Mouse (Mus musculus) mouse embryonic stem cell (cell line): Measurements from ENCODE around the gene Wdr83os.
"Not testable (repeated sequence)": the region's sequence is repeated elsewhere in the genome, so short reads cannot be mapped to it uniquely, and the experiment has no call there.

Source experiments
- in situ Hi-C, 2 experiments: fragments of 300-500 bp; cut with MboI; formaldehyde crosslinking; loops; 1 replicate in 1 of 2; 3 replicates in 1 of 2; pipeline ENCODE4 v1.14.3; 2019 to 2020; ENCODE audit warnings: low sequenced_read_pairs in 2 of 2, low pct_unique_long_range_greater_than_20kb in 1 of 2, mixed read lengths in 1 of 2; ENCODE audit not compliant: unreplicated experiment in 1 of 2

Wdr83os gene

DNA sequence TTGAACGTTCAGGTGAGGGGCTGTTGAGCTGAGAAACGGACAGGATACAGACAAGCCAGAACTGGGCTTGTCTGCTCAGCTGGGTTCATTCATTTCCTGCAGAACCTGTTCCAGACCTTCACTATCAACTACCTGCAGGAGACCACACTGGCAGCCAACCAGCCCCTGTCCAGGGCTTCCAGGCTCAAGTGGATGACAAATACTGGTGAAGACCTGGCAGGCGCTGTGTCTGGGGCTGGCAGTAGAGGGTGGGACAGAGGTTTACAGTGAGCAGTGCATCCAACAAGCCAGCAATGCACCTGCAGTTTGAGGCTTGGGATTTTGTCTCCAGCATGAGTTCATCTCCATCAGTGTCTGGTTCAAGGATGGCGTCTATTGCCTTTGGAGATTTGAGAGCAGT lies 16.3 kb downstream of the Wdr83os start:
- in situ Hi-C loops: no loop called here

DNA sequence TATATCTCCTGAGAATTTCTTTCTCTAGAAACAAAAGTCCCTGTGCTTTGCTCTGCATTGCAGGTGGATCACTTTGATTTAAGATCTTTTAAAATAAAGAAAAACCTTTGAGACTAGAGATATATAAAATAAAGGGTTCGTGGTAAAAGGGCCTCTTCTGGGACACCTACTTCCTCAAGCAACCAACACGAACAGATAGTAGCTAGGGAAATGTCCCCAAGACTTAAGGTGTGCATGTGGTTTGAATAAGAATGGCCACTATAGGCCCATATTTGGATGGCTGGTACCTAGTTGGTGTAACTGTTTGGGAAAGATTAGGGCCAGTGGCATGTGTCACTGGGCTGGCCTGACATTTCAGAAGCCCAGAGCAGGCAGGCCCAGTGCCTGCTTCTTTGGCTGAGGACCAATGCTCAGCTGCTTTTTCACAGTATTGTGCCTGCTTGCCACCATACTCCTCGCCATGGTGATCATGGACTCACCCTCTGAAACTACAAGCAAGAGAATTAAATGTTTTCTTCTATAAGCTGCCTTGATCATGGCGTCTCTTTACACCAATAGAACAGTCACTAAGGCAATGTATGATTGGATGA lies 19.6 kb downstream of the Wdr83os start:
- in situ Hi-C loops: no loop called here

DNA sequence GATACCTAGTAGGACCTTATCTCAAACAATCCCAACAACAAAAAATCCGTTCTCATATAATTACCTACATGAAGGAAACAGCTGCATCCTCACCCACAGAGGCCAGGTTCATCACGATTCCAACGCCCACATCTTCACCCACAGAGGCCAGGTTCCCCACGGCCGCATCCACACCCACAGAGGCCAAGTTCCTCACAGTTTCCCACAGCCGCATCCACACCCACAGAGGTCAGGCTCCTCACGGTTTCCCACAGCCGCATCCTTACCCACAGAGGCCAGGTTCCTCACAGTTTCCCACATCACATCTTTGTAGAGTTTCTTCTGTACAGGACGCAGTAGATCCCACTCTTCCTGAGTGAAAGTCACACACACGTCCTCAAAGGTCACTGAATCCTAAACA lies 32.7 kb downstream of the Wdr83os start:
- in situ Hi-C loops: no loop called here

DNA sequence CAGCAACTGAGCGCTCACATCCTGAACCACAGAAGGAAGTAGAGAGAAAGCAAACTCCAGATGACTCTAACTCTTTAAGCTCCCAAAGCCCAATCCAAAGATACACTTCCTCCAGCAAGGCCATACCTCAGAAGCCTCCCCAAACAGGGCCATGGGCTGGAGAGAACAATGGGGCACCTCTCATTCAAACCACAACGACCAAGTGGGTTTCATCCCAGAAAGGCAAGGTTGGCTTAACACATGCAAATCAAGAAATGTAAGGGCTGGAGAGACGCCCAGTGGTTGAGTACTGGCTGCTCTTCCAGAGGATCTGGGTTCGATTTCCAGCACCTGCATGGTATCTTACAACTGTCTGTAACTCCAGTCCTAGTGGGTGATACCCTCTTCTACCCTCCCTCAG lies 35.0 kb downstream of the Wdr83os start:
- in situ Hi-C loops: no loop called here

DNA sequence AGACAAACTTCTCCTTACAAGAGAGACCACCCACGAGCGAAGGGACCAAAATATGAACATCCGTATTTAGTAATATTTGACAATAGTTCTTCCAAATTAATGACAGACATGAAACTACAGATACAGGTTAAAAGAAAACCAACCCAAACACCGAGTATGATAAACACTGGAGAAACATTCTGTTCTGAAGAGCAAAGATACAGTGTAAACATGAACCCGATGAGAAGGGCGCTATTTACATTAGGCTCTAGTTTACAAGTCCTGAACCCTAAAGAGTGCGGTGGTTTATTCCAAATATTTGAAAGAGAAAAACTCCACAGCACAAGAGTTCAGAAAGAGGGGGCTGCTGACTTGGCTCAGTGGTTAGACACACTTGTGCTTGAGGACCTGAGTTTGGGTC lies 36.4 kb downstream of the Wdr83os start:
- in situ Hi-C loops: no loop called here

DNA sequence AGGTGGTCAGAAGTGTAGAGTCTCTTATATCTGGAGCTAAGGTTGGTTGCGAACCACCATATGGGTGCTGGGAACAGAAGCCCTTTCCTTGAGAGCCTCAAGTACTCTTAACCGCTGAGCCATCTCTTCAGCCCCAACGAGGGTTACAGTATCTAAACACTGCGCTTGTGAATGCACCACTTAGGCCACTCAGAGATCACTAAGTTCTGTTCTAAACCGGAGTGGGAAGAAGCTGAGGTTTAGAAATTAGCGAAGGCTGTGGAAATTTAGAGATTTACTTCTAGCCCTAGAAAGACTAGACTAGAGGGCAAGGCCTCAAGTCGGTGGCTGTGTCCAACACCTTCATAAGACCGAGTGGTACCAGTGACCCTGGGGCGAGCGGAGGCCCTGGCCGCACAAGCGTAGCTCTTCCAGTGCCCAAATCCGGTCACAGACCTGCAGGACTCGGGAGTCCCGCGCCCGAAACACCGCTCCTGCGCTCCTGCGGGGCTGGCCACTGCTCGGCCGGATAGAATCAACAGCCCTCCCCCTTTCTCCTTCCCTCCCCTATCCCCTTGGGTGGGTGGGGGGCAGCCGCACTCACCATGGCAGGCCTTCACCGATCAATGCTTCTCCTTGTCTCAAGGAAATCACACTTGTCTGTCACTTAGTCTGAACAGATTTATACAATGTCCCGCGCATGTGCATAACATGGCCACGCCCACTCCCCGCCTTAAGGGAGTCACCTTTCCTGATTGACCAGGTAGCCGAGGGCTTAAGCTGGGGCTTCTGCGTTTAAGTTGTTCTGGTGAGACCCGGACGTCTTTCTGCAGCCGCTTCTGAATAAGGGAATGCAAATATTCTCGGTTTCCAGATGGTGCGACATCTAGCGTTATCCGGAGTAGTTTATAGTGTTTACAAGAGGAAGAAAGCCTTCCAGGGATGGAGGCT lies 38.8 kb downstream of the Wdr83os start:
- in situ Hi-C loops: no loop called here

DNA sequence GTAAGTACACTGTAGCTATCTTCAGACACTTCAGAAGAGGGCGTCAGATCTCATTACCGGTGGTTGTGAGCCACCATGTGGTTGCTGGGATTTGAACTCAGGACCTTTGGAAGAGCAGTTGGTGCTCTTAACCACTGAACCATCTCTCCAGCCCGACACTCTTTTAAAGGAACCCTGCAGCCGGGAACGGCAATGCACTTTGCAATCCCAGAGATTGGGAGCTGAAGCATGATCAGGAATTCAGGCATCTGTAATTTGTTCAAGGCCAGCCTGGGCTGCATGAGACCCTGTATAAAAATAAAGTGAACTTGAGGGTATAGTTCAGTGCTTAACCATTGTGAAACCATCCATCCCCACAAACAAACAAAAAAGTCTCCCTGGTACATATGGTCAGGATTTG lies 39.7 kb downstream of the Wdr83os start:
- in situ Hi-C loops: not testable (repeated sequence)

DNA sequence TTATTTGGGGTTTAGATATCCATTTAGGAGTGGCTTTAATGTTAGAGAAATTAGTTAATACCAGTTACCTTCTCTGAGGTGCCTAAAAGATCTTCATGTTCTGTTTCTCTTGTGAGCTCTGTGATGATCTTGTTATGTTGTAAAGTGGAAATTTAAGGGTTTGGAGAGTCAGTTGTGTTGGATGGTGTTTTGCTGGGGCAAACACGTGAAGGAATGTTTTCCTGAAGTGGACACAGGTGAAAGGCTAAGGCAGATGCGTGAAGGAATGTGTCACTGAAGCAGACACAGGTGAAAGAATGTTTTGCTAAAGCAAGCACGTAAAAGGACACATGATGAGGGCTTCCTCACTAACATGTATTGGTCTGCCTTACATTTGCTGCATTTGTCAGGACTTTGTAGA lies 42.5 kb downstream of the Wdr83os start, which contains the start of gene Zfp791:
Zfp791 (minus strand) TSS at position 101 of the 400 bp plus-strand sequence.
- in situ Hi-C loops: no loop called here

DNA sequence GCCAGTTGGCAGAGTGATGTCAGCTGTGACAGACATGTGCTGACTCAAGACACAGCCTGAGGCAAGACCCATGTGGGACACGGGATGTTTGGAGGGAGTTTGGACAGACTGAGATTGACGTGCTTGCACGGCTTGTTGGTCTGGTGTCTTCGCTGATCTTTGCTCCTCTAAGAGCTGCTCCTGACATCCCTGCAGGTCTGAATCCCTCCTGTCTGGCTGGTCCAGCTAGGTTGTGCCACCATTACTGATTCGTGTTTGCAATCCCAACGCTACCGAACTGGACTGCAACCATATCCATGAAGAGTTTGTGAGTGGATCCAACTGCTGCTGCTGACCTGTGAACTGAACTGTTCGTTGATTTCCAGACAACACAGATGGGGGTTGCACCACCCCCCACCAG lies 43.2 kb downstream of the Wdr83os start:
- in situ Hi-C loops: no loop called here
